Mouse (Mus musculus): ENCODE results near the gene Sdha.

The Sdha gene

GRCm38 (mm10) chr13:74349566-74350434 lies at the start of gene Sdha, which contains the start of gene Ccdc127:
Gene Sdha (minus strand): TSS chr13:74350280.
Gene Ccdc127 (plus strand): TSS chr13:74350309.
- peak; percentile 96 to 97 for DNase-seq

GRCm38 (mm10) chr13:74399298-74399839 lies 49.3 kb upstream of the Sdha start, which contains the start of gene Ftl1-ps1:
Gene Ftl1-ps1 (plus strand): TSS chr13:74399694.
- DNase-seq: no peak

- DNase-seq: no peak
Measured at GRCm38 (mm10) chr13:74391156-74391555, 41.1 kb upstream of the Sdha start.

- DNase-seq: peak; percentile 64 to 79
Measured at GRCm38 (mm10) chr13:74390371-74390990, 40.4 kb upstream of the Sdha start, which contains the start of gene Zfp72. Gene Zfp72 (minus strand): TSS chr13:74390836.

GRCm38 (mm10) chr13:74389730-74390129 lies 39.6 kb upstream of the Sdha start:
- DNase-seq: no peak

GRCm38 (mm10) chr13:74382289-74382688 lies 32.2 kb upstream of the Sdha start:
- DNase-seq: no peak

GRCm38 (mm10) chr13:74381533-74382276 lies 31.6 kb upstream of the Sdha start:
- no peak for DNase-seq

GRCm38 (mm10) chr13:74363859-74364235 lies 13.8 kb upstream of the Sdha start, which contains the start of gene Lrrc14b:
Gene Lrrc14b (minus strand): TSS chr13:74364005.
- peak in 1 of 2 experiments; percentile 9 for DNase-seq

- DNase-seq: no peak
Measured at GRCm38 (mm10) chr13:74363176-74363858, 13.2 kb upstream of the Sdha start.

GRCm38 (mm10) chr13:74362218-74362617 lies 12.1 kb upstream of the Sdha start:
- no peak for DNase-seq

- no peak for DNase-seq
Measured at GRCm38 (mm10) chr13:74356491-74356890, 6.4 kb upstream of the Sdha start.

GRCm38 (mm10) chr13:74350435-74350906 lies 391 bp upstream of the Sdha start:
- DNase-seq: no peak

- peak in 1 of 2 experiments; percentile 50 for DNase-seq
Measured at GRCm38 (mm10) chr13:74341036-74341435, 9.0 kb downstream of the Sdha start.

- DNase-seq: no peak
Measured at GRCm38 (mm10) chr13:74329321-74329720, 20.8 kb downstream of the Sdha start.

- peak; percentile 95 to 97 for DNase-seq
Measured at GRCm38 (mm10) chr13:74317170-74317849, 32.8 kb downstream of the Sdha start, which contains the start of gene Pdcd6. Gene Pdcd6 (minus strand): TSS chr13:74317580.

GRCm38 (mm10) chr13:74316789-74317169 lies 33.3 kb downstream of the Sdha start:
- no peak for DNase-seq

- no peak for DNase-seq
Measured at GRCm38 (mm10) chr13:74316386-74316785, 33.7 kb downstream of the Sdha start.

GRCm38 (mm10) chr13:74314616-74315015 lies 35.5 kb downstream of the Sdha start:
- DNase-seq: no peak

GRCm38 (mm10) chr13:74305780-74306179 lies 44.3 kb downstream of the Sdha start:
- no peak for DNase-seq

- DNase-seq: no peak
Measured at GRCm38 (mm10) chr13:74305380-74305779, 44.7 kb downstream of the Sdha start.
